Mouse (Mus musculus): ENCODE measurements at regions not wholly inside any gene's neighbourhood (a gene's known extent, or its start where the extent isn't known, plus 50 kb on each side); places are given as distances from the start of the nearest gene placed in this dataset.

DNA sequence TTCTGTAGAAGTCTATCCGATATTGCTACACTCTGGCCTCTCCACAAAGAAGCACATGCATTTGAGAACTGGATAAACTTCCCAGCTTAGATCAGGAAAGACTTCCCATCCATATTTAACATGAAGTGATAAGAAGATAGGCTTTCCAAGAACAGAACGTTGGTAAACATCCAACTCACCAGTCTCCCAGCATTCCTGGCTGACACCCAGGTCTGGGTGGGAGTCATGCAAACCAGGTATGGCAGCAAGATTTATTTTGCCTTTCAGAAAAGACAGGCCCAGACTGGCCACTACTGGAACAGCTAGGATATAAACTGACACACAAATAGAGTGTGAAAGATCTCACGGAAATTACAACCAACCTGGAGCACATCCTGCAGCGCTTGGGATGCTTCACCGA, 459.6 kb downstream of the Psat1 start:
- peak; percentile 35 for DNase-seq (ENCODE audit: low read depth, low spot score)

DNA sequence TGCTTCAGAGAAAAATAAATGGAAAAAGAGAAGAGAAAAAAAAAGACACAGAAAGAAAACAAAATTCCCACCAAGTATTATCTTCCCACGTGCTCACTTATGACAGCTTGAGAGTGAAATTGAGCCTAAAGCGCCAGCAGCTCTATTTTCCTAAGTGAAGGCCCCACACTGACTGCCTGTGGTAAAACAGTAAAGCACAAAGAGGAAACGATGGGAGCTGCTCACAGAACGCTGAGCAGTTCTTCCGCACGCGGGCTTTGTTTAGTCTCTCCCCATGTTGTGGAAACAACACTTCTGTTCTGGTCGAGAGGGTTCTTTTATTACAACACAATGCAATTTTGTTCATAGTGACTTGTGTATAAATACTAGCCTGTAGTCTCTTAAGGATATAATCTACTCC, 465.5 kb downstream of the Psat1 start:
- no peak for DNase-seq (ENCODE audit: low read depth, low spot score)

DNA sequence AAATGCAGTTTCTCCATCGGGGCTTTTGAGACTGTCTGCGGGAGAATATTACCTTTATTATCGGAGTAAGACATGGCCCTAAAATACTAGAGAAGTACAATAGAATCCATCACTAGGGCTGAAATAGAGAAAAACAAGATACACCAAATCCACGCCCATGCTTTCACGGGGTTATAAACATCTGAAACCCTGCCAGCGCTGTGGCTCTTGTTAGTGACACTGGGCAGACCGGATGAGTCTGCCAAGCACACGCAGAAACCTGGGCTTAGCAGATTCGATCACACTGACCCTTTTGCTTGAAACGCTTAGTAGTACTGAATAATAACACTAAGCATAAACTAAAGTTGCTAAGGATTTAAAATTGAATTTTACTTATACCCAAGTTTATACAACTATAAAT, 477.6 kb downstream of the Psat1 start:
- no peak for DNase-seq (ENCODE audit: low read depth, low spot score)

DNA sequence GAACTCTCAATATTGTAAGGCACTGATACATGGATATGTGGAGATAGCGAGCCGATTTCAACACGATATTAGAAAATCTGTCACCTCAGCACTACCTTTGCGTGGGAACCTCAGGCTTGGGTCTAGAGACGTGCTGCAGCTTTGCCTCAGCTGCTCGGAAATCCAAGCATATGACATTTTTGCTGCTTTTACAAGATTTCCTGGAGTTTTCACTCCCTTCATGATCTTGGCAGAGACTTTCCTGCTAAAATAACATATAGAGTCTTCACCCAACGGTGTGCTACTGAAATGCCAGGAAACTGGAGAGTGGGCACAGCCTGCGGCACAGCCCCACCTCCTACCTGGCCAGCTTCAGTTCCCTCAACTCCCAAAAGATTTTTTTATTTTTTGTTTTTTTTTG, 480.4 kb downstream of the Psat1 start:
- peak; percentile 68 for DNase-seq (ENCODE audit: low read depth, low spot score)

DNA sequence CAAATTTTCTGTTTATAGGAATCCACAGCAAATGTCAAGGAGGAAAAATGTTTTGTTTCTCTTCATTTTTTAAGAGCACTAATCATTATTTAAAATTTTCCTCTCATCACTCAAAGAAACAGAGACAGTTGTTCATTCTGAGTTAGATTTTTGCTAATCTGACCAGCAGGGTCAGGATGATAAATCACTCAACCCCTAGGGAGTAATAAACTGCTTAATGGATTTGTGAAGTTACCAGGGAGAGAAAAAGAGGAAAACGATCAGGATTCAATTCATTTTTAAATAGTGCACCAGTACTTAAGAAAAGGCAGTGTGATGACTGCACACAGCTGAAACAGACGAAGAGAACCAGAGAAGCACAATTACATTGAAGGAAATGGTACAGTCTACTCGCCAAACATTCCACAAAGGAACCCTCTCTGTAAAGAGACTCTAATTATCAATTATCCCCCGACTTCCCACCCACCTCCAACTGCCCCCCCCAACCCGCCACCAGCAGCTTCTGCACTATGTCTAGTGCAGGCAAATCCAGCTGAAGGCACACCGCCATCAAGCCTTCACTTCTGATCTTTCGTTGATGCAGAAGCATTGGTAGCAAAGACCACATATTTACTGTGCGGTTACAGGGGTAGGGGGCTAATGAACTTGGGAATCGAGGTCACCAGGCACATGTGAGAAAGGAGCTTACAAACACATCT, 481.9 kb downstream of the Psat1 start:
- peak; percentile 10 for DNase-seq (ENCODE audit: low read depth, low spot score)

DNA sequence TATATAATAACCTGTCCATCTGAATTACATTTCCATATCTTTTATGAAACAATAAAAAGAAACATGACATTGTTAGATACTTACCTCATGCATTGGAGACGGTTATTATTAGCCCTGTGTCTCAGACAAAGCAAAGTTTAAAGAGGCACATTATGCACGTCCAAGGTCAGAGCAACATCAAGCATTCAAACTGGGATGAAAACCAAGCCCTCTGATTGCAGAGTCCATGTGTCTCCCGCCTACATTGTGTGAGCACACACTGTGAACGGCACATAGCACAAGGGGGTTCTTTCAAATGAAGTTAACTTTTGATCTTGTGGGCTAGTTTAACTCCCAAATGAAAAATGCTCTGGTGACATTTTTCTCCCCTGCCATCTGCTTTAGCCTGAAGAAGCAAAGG, 489.3 kb downstream of the Psat1 start:
- no peak for DNase-seq (ENCODE audit: low read depth, low spot score)

DNA sequence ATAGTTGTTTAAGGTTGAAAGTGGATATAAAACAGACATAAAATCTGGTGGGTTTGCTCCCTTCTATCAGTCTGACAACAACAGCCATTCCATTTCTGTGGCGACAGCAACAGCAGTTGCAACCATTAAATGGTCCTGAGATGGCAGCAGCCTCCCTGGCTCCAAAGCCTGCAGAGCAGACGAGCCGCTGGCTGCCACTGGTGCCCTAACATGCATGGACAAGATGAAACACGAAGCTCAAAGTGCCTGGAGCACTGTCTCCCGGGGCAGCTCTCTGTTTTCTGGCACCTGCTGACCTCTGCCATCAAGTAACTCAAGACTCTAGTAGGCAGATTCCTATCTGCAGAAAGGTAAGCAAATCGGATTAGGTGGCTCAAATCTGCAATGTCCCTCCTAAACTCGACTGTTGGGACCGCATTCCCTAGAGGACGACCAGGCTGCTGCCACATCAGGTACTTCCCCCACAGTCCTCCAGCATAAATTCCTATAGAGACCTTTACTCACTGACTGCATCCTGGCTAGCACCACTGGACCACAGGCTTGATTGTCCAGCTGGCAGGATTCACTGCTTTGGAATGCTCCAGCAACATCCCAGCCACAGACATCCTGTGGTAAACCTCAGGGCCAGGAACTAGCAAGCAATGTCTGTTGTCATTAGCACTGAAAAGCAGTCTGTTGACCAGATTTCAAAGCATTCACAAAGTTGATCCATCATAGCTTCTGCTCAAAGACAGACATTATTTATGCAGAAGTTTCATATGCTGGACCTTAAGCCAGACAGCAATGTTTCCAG, 490.0 kb downstream of the Psat1 start:
- no peak for DNase-seq (ENCODE audit: low read depth, low spot score)

DNA sequence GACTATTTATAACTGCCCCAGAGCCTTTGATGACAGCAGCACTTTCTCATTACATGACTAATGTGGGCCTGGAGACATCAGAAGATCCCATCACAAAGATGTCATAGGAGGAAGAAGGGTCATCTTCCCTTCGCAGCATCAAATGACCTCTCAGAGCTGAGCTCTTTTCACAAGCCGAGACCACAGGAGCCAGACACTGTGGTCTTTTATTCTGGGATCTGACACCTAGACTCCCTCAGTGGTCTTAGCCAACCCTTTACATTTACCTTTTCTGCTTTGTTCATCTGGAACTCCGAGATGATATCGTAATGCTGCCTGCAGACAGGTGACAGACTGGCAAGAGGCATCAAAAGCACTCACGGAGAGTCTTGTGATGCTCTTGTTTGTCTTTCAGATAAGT, 498.1 kb downstream of the Psat1 start:
- DNase-seq (ENCODE audit: low read depth, low spot score) = no peak

DNA sequence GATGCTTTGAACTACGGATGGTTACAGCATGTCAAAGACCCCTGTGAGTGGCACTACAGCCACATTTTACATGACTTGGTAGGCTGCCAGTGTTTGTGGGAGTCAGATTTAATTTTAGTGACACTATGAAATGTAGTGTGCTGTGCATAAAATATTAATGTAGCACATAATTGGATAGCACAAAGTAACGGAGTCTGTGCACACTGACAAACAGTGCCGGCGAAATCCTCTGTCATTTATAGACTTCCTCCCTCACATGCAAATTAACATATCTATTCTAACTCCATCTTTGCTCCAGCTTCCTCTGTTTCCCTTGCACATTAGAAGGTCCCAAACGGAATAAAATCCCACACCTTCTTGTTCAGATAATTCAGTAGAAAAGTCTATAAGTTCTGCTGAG, 515.3 kb downstream of the Psat1 start:
- DNase-seq (ENCODE audit: low read depth, low spot score) = peak; percentile 24

DNA sequence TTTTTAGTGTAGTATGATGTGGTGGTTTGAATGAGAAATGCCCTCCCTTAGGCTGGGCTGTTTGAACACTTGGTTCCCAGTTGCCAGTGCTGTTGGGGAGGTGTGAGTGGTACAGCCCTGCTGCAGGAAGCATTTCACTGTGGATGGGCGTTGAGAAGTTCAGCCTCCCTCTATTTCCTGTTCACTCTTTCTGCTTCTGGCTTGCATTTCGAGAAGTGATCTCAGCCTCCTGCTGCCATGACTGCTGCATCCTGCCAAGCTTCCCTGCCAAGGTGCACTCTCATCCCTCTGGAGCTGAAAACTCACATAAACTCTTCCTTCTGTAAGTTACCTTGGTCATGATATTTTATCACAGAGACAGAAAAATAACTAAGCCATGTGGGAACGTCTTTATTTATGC, 525.8 kb downstream of the Psat1 start:
- DNase-seq (ENCODE audit: low read depth, low spot score) = peak; percentile 46

DNA sequence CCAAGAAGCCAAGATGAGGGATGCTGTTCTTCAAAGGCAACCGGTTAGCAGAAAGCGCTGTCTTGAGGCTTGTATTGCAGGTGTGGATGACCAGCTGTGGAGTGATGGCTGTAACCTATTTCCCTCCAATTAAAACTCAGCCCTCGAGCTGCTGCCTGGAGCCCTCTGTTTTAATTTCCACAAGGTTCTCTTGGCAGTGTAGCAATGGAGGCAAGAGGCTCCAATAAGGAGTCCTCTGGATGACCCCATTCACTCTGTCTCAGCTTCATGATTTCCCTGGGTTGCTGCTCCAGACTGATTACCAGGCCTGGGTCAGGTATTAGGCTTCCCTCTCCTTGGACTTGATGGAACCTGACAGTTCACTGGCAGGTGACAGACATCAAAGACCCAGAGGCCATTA, 548.5 kb downstream of the Psat1 start:
- no peak for DNase-seq (ENCODE audit: low read depth, low spot score)

DNA sequence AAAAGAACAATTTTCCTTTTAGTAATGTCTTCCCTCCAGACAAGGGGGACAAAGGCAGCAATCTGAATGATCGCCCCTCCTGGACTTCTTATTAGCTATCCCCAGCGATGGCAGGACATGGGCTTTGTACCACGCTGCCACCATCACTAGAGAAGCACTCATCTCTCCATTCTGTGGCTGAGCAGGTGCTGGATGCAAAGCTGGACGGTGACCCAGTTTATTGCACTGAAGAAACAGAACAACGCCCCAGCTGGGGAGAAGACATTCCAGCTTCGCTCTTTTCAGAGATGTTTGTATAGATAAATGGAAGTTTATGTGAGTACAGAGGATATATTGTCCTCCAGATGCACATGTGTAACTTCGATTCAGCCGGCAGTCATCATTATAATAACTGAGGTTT, 575.5 kb downstream of the Psat1 start:
- DNase-seq (ENCODE audit: low read depth, low spot score) = peak; percentile 16

DNA sequence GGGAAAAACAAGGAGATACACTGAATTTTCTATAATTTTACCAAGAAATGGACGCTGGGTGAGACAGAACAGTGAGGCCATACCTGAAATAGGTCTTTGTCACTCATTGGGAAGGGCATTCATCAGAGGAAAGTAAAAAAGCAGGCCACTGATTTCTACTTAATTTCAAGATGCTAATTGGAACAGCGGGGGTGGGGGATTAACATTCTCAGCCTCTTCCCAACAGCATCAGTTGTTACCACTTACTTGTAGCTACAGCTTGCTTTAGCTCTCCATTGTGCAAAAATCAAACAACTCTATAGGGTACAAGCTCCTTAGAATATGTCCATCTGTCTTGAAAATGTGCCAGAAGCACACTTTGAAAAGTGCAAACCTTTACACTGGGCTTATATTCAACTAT, 580.2 kb downstream of the Psat1 start:
- DNase-seq (ENCODE audit: low read depth, low spot score) = no peak

DNA sequence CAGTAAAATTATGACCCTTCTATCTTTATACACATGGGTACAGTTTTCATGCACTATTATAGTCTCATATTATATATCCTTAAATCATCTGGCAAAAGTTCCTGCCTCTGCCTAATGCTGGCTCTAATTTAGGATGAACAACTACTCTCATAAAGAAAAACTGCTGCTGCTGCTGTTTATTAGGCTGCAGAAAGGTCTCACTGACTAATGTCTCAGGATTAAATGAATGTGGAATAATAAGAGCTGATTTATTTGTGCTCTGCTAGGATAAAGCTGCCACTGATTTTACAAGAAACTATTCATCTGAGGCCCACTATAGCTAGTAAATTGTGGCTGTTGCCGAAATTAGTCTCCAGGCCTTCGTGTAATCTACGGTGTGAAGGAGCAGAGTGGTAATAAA, 590.0 kb downstream of the Psat1 start:
- DNase-seq (ENCODE audit: low read depth, low spot score) = no peak

DNA sequence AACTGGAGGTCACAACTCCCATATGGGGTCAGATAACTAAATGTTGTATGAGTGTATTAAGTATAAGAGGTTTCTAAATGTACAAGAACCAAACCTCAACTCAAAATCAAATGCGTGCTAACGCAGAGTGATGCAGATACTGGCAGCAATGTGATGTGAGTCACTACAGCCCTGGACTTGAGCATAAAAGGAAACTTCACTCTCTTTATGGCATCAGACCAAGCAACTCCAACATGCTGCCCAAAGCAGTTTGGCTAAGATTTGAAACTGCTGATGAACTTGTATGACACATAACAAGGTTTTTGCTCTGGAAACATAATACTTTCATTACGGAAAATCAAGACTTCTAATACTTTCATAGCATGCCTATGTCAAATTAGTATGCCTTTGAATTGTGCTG, 598.8 kb downstream of the Psat1 start:
- DNase-seq (ENCODE audit: low read depth, low spot score) = peak; percentile 29

DNA sequence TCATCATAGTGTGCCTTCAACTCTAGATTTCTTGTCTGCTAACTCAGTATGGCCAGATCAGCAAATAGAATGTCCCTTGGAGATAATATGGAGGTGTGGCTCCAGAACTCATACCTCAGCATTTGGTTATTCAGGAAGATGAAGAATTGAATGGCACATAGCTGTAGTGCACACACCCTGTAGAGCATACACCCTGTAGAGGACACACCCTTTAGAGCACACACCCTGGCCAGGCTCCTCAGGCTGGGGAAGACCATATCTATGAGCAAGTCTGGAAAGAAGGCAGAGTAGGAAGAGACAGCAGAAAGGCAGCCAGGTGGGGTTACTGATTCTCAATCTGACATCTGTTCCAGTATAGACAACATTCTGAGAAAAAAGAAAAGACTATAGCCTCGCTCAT, 604.9 kb downstream of the Psat1 start:
- no peak for DNase-seq (ENCODE audit: low read depth, low spot score)

DNA sequence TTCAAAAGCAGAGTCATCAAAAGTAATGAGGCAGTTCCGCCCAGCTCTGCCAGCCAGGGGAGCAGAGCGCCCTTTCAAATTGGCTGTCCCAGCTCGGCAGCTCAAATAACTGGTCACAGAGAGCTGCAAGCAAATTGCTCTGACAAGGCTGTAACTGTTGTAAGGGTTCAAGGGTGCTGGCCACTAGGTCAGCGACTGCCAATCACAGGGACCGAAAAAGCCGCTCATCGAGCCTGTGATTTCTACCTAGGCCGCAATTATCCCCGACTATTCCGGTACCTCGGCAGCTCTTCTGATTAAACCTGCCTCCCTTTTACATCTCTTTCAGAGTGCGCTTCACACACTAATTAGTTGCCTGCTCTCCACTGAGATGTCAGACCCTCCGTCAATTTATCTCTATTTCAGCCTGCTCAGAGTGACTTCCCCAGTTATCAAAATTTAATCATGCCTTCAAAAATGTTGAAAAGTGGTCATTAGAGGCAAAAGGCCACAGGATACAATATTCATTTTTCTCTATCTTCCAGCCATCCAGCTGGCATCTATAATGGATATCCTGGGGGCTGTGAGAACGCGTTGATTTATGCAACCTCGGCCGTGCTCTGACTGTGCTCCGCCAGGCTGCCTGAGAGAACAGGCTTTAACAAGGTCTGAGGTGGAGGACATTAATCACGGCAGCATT, 606.7 kb downstream of the Psat1 start:
- peak; percentile 6 for DNase-seq (ENCODE audit: low read depth, low spot score)

DNA sequence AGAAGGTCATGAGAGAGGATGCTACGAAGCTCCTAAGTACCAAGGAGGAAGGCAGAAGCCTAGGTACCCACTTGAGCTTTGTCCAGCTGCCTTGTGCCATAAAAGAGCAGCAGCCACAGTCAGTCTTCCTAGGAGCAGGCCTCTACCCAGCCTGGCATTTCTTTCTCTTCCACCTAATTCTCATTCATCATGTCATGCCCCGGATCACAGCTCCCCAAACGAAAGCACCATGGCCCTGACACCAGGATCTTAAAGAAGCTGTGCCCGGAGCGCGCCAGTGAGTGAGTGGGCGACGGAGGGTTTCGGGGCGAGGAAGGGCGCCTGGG, 607.2 kb downstream of the Psat1 start:
- no peak for DNase-seq (ENCODE audit: low read depth, low spot score)

DNA sequence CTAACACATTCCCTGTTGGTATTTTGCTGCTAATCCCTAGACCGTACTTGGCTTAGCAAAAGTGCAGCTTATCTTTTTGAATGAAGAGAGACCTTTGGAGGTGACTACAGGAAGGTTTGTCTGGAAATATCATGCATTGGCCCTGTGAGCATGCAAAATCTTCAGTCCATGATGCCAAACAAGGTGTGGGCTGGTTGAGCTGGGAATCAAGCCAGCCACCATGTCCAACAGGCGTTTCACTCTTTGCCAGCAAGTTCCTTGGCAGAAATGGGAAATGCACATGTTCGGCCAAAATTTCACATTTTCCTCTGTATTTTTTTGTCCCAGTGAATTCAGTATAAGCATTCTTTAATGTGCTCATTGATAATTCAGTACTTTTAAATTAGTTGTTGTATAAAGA, 617.0 kb downstream of the Psat1 start:
- DNase-seq (ENCODE audit: low read depth, low spot score) = peak; percentile 76

DNA sequence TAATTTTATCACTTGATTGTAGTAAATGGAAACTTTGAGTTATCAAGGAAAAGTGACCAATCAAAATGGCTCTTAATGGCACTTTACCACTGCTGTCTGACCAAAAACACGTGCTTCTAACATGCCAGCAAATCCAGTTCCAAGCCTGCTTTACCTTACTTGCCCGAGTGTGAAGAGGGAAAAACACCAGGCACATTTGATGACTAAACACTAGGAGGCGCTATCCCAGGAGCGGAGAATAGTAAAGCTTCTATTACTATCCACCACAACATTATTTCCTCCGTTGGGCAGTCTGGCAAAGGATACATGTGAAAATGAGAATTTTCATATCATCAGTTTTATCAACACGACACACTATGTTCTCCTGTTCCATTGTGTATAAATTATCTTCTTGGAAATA, 647.7 kb downstream of the Psat1 start:
- peak; percentile 30 for DNase-seq (ENCODE audit: low read depth, low spot score)

DNA sequence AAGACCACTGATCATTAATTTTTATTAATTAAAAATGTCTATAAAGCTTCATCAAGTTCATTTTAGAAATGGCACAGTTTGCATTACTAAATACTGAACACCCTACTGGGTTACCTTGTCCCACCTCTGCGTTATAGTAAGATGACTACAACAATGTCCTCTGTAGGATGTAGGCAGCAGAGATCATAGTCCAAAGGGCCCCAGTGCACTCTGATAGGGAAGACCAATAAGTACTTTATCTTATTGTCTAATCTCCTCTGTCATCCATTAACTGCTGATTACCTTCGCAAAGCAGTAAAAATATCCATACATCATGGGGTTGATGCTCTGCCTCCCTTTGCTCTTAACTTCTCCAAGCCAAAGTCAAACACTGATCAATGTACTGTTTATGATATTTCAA, 662.1 kb downstream of the Psat1 start:
- DNase-seq (ENCODE audit: low read depth, low spot score) = no peak

DNA sequence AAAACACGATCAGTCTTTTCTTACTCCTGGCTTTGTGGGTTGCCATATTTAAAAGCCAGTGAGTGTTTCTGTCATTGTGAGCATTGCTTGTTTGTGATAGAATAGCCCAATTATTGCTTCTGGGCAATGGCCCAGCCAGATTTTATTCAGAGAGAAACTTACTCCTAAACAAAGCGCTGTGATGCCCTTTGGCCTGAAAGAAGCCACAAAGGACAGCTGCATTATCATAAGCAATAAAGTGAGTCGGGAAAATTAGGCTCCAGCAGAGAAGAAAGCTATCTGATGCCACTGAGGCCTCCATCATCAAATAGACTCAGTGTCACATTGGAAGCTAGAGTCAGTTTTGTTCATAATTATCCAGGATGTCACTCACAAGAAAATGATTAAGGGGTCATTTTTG, 644.9 kb upstream of the Tle4 start:
- DNase-seq (ENCODE audit: low read depth, low spot score) = peak; percentile 34

Measured in brain, adult 2 months (tissue).